Mouse (Mus musculus): ENCODE data around the gene Tmem116.

Gene Tmem116

DNA sequence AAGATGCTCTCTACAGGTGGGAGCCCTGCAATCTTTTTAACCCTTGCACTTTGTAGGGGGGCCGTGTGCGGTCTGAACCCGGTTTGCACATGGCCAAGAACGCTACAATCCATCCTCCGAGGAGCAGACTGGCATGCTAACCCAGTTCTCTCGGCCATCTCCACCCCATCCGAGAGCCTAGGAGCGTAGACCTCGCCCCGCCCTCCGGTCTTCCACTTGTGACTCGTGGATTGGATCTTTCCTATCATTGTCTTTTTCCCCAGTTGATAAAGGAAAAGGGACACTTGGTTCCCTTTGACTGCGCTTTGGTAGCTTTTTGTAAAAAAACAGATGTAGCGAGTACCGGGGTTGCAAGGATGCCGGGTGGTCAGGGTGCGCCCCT is at the start of gene Tmem116:
Tmem116 (plus strand) TSS at position 250 of the 382 bp plus-strand sequence.
- DNase-seq (ENCODE audit: low spot score in 2 of 2), result peak in 1 of 2 experiments; percentile 34

DNA sequence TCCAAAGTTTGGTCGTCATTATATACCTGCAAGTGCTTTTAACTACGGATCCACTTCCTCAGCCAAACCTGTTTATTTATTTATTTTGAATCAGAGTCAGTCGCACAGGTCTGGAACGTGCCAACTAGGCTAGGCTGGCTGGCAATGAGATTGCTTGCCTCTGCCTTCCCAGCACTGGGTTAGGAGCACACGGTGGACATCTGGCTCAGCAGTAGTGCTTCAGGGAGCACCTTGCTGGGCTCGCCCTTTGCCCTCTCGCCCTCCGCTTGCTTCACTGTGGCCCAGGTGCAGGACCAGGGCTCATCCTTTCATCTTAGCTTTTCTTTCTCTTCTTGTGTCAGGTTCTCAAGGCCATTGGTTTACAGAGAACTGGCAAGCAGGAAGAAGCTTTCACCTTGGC is 43.8 kb upstream of the Tmem116 start:
- no peak for DNase-seq (ENCODE audit: low spot score in 2 of 2)

DNA sequence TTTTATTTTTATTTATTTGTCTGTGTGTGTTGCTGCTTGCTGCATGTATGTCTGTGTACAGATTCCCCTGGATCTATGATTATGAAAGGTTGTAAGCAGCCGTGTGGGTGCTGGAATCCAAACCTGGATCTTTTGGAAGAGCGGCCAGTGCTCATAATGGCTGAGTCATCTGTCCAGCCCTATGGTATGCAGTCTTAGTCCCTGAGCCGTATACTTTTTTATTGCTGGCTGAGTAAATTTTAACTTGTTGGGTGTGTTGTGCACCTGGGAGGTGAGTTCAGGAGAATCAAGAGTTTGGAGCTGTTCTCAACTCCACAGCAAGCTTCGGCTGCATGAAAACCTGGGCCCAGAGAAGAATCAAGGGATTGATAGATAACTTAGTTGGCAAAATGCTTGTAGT is 40.7 kb upstream of the Tmem116 start:
- no peak for DNase-seq (ENCODE audit: low spot score in 2 of 2)

DNA sequence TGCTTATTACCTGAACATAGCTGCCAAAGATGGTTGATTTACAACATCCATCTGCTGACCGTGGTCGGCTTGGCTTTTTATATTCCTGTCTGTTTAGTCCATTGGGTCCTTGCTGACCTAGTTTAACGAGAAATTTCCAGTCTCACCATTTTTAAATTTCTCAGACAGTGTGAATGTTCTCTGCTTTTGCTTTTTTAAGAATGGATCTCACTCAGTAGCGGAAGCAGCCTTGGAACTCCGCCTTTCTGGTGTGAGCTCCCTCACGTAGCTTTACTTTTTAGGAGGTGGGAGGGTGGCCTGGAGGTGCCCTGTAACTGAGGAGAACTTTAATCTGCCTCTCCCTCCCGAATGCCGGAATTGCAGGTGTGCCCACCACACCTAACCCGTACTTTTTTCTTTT is 31.0 kb upstream of the Tmem116 start:
- DNase-seq (ENCODE audit: low spot score in 2 of 2), result no peak

DNA sequence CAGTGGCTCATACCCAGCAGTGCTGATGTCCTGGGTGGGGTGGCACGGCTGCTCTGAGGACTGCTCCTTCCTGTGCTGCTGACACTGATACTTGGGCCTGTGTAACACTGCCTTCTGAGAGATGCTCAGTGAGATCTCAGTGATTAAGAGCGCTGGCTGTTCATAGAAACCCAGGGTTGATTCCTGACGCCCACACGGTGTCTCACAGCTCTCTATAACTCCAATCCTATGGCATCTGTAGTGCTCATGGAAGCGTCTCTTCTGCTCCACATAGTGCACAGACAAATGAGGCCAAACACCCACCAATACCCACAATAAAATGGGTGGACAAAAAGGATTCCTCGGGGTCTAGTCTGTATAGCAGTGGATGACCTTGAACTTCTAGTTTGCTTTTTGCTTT is 28.9 kb upstream of the Tmem116 start:
- no peak for DNase-seq (ENCODE audit: low spot score in 2 of 2)

DNA sequence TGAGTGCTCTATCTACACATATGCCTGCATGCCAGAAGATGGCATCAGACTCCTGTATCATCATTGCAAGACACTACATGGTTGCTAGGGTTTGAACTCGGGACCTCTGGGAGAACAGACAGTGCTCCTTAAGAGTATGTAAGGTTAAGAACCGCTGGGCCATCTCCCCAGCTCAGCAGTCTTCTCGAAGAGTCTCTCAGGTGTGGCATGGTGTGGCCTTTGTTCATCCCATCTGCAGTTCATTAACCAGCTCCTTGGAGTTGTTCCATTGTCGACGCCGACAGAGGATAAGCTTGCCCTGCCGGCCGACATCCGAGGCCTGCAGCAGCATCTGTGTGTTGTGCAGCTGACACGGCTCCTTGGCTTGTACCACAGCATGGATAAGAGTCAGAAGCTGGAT is 28.4 kb upstream of the Tmem116 start:
- no peak for DNase-seq (ENCODE audit: low spot score in 2 of 2)

DNA sequence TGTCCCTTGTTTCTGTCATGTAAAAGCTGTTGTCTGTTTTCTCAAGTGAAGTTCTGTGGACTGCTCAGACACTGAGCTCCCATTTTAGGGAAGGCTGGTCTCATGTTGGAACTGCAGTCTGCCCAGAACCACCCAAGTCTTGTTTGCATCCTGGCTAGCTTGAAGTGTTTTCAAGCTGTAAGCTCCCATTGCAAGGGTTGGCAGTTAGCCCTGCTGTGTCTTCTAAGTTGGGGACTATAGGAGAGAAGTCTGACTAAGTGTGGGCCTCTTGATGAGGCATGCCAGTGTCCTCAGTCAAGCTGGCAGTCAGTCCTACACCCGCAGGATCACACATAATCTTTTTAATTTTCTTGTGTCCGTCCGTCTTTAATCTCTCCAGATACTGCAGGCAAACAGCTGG is 22.7 kb upstream of the Tmem116 start:
- DNase-seq (ENCODE audit: low spot score in 2 of 2), result no peak

DNA sequence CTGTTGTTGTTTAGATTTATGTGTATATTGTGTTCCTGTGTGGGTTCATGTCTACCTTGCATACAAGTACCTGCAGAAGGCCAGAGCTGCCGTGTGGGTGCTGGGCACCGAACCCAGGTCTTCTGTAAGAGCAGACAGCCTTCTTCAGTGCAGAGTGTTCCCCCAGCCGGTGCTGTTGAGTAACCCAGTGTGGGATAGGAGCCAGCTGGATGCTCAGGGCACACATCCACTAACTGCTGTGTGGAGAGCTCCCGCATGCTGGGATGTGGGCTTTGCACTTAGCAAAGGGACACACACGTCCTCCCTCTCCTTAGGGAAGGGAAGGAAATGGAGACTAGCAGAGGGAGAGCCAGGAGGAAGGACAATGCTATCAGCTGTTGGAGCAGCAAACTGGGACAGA is 13.6 kb upstream of the Tmem116 start:
- no peak for DNase-seq (ENCODE audit: low spot score in 2 of 2)

DNA sequence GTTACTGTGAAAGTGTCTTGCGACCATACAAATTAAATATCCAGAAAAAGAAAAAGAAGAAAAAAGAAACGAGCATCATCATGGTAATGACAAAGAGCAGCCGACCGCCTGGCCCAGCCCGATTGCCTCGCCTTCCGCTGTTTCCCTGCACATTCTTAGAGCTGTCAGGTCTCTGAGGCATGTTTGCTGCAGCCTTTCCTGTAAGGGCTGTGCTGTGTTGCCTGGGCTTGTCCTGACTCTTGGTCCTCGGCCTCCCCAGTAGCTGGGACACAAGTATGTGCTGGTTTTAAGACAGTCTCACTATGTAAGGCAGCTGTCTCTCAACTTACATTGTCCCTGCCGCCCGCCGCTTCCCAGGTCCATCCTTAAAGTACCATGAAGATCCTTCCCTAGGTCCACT is 12.9 kb upstream of the Tmem116 start:
- DNase-seq (ENCODE audit: low spot score in 2 of 2), result no peak

DNA sequence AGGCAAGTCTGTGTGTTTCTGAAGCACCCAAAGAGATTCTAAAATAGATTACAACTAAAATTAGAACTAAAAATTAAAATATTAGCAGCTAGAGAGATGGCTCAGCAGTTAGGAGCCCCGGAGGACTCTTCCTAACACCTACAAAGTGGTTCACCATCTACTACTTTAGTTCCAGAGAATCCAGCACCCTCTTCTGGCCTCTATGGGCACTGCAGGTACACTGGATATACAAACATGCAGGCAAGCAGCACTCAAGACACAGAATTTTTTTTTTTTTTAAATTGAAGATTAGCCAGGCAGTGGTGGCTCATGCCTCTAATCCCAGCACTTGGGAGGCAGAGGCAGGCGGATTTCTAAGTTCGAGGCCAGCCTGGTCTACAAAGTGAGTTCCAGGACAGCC is 8.1 kb upstream of the Tmem116 start:
- DNase-seq (ENCODE audit: low spot score in 2 of 2), result peak in 1 of 2 experiments; percentile 55

DNA sequence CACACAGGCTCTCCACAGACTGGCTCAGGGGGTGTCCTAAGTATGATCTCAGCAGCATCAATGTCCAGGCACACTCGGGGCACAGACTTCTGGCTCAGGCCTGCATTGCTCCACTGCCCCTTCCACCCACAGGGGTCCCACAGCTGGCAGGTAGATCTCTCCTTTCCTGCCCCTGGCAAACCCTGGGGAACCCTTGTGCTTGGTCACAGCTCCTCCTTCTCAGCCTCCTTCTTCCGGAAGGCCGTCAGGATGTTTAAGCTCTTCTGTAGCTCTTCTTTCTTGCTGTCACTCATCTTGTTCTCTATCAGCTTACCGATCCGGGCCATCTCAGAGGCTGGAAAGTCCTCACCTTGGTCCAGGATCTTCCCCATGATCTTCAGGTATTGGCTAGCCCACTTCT is 6.8 kb upstream of the Tmem116 start:
- DNase-seq (ENCODE audit: low spot score in 2 of 2), result no peak

DNA sequence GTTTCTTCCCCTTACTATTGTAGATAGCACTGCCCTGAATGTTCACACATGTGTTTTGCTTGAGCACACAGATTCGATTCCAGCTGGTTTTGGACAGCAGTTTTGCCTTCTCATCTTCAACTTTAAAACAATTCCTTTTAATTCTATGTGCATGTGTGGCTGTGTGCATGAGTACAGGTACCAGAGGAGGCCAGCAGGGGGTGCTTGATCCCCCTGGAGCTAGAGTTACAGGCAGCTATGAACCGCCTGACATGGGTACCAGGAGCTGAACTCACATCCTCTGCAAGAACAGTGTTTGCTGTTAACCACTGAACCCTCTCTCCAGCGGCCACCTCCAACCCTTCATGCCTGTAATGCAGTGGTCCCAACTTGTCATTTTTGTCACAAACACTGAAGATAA is 3.2 kb upstream of the Tmem116 start:
- DNase-seq (ENCODE audit: low spot score in 2 of 2), result no peak

DNA sequence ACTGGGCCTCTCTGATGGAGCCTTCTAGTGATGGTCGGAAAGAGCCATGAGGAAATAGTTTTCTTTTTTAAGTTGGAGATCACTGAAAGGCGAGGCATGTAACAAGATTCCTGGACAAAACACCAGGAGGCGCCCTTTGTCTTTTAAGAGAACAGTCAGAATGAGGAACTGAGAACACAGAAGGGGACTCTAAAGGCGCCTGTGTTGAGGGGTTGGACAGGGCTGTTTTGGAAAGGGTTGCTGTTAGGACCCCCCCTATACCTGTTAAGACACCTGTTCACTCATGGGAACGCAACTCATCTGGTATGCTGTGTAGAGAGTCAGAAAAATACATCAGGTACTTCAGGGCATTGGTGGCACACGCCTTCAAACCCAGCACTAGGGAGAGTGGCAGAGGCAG is 1.7 kb upstream of the Tmem116 start:
- peak in 1 of 2 experiments; percentile 57 for DNase-seq (ENCODE audit: low spot score in 2 of 2)

DNA sequence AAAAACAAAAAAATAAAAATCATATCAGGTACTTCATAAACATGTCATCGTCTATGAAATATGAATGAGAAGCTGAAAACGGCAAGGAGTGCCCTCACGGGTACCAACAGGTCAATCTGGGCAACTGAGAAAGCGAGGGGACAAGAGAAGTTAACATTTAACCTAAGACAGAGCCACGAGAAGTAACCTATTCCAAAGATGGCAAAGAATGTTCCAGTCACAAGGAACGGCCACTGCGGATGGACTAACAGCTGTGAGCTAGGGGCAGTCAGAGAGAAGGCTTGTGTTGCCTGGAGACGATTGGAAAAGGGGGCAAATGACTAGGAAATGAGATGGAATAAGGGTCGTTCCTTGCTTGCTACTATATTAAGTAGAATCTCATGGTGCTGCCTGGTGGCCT is 1.2 kb upstream of the Tmem116 start:
- DNase-seq (ENCODE audit: low spot score in 2 of 2), result no peak

DNA sequence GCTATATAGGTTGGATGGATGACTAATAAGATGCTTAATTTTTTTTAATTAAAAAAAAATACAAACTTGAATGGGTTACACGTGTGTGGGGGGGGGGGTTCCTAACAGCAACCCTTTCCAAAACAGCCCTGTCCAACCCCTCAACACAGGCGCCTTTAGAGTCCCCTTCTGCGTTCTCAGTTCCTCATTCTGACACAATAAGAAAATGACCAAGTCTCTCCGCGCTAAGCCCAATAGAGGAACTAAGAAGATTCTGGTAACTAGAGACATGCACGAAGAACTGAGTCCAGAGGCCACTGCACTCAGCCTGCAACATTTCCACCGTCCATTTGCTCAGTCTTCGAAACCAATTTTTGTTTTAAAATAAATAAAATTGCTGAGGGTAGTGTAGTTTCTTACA is 490 bp upstream of the Tmem116 start:
- DNase-seq (ENCODE audit: low spot score in 2 of 2), result no peak

DNA sequence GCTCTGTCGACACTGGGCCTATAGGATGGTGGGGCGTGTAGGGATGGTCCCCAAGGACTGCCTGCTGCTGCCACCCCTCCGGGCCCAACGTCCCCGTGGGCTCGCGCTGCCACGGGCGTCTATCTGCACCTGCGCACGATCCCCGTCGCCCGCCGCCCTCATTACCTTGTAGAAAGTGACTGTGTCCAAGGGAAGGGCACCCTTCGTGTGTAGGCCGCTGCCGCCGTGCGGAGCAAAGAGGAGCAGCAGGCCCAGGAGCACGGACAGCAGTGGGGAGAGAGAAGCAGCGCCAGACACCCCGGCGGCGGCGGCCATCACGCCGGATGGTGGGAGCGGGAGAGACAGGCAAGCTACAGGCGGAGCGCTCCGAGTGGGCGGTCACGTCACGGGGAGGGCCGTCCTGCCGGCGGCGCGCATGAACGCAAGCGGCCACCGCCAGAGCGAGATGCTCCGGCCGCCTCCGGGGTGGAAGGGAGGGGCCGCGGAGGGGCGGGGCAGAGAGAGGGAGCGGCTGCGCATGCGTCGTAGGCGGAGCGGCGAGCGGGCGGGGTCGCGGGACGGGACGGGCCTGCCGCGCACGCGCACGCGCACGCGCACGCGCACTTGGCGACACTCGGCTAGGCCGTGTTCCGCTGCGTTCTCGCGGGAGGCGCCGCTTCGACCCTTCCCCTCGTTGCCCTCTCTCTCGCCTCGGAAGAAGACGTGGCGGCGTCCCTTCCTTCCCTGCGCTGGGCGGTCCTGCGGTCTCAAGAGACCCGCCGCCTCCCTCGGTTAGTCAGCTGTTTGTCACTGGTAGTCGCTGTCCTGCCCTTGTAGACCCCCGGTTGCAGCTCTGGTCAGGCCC is 555 bp downstream of the Tmem116 start, which contains the start of gene Erp29:
Erp29 (minus strand) TSS at position 481 of the 844 bp plus-strand sequence.
- peak; percentile 97 to 99 for DNase-seq (ENCODE audit: low spot score in 2 of 2)

DNA sequence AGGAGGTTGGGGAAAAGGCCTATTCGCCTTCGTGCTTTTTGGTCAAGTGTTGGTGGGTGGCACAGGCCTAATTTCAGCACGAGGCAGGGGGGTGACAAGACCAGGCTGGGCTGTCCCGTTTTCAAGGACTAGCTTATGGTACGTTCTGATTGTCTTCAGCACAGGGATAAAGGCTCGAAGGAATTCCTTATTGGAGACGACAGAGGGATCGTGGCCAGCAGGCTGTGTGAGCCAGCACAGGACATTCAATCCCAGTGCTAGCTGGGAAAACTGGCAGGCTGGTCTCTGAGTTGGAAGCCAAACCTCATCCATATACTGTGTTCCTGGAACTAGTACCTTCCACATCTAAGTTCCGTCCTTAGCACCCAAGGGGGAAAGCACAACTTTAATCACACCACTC is 1.2 kb downstream of the Tmem116 start:
- DNase-seq (ENCODE audit: low spot score in 2 of 2), result no peak

DNA sequence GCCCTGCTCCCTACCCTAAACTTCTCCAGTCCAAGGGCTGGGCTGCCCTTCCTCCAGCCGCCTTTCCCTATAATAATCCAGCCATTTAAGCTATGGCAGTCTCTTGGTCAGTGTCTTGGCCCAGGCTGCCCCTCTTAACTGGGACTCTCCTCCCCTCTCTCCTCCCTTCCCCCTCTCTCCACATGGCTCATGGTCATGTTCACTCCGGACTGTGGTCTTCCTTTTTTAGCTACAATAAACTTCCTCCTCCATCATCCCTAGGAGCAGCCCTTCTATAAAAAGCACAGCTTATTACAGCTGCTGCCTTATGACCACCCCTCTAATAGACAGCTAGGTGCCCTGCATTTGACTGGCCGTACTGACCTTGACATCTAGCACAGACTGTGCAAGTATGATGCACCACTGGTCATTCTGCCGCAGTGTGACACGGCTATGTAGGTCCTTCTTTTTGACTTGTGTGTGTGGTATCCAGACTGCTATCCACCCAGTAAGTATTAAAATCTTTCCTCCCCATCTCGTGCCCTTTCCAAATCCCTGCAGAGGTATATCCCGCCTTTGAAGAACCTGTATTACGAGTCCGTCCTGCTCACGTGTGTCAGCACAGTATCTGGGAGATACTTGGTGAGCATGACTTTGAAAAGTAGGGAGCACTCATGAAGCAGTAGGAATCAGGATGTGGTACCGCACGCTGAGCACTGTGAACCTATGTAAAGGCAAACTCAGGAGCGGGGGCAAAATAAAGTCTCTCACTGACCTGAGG is 2.2 kb downstream of the Tmem116 start:
- DNase-seq (ENCODE audit: low spot score in 2 of 2), result no peak

DNA sequence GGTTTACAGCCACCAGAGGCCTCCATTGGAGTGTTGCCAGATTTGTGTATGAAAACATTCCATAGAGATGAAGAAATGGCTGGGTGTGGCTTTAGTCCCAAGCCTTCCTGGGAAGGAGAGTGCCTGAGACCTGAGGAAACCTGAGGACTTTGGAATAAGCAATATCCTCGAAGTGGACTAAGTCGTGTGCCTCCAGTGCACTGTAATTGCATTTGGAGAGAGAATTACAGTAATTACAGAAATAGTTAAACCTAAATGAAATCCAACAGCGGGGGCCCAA is 2.8 kb downstream of the Tmem116 start:
- DNase-seq (ENCODE audit: low spot score in 2 of 2), result no peak

DNA sequence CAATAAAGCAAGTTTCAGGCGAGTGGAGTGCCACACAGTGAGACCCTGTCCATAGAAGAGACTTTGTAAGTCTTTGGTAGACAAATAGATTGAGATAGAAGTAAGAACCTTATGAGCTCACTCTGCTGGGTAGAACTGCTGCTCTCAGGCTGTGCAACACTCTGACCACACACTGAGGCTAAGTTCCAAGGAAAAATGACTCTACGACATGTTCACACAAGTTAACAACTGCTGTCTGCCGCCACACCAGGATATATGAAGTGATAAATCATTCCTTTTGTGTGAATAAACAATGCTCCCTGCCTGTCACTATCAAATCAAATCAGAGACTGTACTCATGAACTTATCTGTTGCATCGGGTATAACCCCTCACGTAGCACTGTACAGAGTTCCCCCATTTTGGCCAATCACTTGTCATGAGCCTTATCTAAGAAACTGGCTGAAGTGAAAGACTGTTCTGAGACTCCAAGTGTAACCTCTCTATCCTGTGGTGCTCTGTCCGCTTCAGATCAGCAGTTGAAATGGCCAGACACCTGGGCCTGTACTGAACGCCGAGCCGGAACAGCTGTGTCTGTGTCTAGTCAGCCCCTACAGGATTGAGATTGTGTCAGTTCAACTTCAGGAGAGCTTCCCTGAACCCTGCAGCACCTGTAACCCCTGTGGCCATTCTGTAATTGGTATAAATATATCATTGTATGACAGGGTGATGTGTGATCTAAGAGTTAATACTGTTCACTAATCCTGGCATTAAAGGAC is 4.0 kb downstream of the Tmem116 start:
- DNase-seq (ENCODE audit: low spot score in 2 of 2), result no peak

DNA sequence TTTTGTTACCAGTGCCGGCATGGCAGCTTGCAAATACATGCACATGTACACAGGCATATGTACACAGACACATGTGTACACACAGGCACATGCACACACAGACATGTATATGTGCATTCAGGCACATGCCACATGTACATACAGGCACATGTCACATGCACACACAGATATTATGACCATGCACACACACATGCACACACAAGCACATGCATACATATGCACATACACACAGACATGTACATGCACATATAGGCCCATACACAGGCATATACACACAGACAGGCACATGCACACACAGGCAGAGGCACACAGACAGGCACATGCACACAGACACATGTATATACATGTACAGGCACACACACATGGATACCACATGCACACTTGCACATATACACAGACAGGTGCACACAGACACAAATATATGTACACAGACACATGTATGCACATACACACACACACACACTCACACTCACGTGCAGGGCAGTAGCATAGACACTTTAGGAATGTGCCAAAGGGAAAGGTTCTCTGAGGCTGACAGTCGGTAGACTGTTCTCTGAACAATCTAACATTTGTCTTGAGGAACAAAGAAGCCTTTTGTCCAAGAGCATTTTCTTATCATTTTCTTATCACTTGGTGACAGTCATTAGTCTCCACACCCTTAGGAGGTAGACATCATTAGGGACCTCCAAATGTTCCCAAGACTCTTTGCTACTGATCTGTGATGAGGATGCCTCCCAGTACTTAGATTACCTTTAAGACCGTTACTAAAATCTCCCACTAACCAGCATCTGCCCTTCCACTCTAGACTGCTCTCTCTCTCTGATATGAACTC is 9.9 kb downstream of the Tmem116 start:
- no peak for DNase-seq (ENCODE audit: low spot score in 2 of 2)

DNA sequence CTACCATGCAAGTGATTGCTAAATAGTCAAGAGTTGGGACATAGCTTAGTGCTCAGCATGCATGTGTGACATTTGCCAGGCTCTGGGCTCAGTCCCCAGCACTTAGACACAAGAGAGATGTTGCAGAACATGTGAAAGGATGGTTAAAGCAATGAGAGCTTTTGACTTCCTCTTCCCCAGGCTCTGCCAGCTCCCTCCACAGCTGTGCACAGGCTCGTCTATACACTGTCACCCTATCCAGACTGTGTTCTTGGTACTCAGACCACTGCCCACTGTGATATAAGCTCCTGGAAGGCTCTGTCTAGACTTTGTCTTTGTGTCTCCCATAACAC is 10.4 kb downstream of the Tmem116 start:
- DNase-seq (ENCODE audit: low spot score in 2 of 2), result no peak

Data from cerebellum, postnatal 4 days (tissue).